In the genomic region with DNA sequence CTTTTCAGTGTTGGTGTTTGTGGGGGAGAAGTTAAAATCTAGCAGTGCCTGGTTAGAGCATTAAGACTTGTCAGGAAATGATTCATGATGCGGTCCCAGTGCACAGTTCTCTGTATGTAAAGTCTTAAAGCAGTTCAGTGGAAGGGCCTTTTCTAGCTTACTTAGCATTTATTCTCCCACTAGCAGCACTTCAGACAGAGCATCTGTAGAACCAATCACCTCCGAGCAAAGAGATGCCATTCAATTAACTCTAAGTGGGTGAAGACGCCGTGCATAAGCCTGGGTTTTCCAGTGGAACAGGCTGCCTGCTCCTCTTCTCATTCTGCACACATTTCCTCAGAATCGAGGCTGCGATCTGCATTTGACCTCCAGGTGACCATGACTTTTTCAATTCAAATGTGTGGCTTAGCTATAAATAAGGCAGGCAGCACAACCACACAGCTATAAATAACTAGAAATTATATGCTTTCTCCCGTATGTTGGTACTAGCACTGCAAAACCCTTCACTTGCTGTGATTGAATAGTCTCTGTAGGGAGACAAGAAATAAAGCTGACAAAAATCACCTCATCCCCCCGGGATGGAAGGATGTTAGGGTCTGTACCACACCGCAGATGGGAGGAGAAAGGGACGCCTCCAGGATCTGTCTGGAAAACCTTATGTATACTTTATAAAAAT, we compare ENCODE assay signal across 12 mouse cellular contexts.
DNase-seq lines count a peak whose midpoint lies in the region; ATAC-seq and TF ChIP-seq lines count a peak whose summit lies in the region.
"Had no signal": no experiment of that assay in that cellular context is flagged by ENCODE, and none has a peak within 500 bp of the region (broad histone marks: within the 10 kb centered on the region; RNA-seq: fewer than 3 reads in every experiment).

No protein-coding gene starts in this region.

- H3K27me3 ChIP-seq in midbrain, postnatal 0 days (ENCODE audit: insufficient read depth, low read length), result no peaks in the 10 kb centered on the region
- H3K27me3 ChIP-seq: Patski had no signal

- H3K4me3 ChIP-seq in layer of hippocampus, adult 2 months, result no peak overlapping the region
- no peak overlapping the region for H3K4me3 ChIP-seq in midbrain, postnatal 0 days (ENCODE audit: low read depth, low read length)
- H3K4me3 ChIP-seq: erythroblast, embryonic 14.5 days had no signal

- peaks cover 3% of the 10 kb centered on the region; the same call in 1 of the 2 replicates for H3K36me3 ChIP-seq in midbrain, postnatal 0 days (ENCODE audit: insufficient read depth, low read length)

- H3K4me2 ChIP-seq in midbrain, postnatal 0 days (ENCODE audit: low read depth, low read length, poor library complexity, severe bottlenecking), result no peak overlapping the region

- no peak for TF ChIP-seq CTCF in layer of hippocampus, adult 2 months (conservative IDR thresholded peaks at IDR 0.05)
- TF ChIP-seq CTCF in midbrain, postnatal 0 days (IDR thresholded peaks at IDR 0.05), result no peak

- 0 out of 2 replicates have a peak, but pooled peaks cover 9% of the 10 kb centered on the region for H3K4me1 ChIP-seq in midbrain, postnatal 0 days (ENCODE audit: insufficient read depth, low read length)

- peak; percentile 33 to 35 for DNase-seq in frontal cortex, adult 2 months (ENCODE audit: extremely low spot score in 1 of 2, low spot score in 1 of 2)
- DNase-seq in frontal cortex, postnatal 14 days (ENCODE audit: low spot score in 2 of 2), result no peak
- DNase-seq in layer of hippocampus, adult 2 months (ENCODE audit: low spot score in 2 of 2), result no peak
- no peak for DNase-seq in layer of hippocampus, adult 11-12 months (ENCODE audit: low spot score)
- peak; percentile 7 for DNase-seq in forelimb bud, embryonic 11.5 days (ENCODE audit: low read depth, low spot score)
- DNase-seq in midbrain, postnatal 0 days (ENCODE audit: low spot score), result peak; percentile 49
- DNase-seq in gastrocnemius, postnatal 10 days, result no peak
- DNase-seq: left cerebral cortex, postnatal 4 days; right cerebral cortex, postnatal 4 days had no signal

- peak overlapping the region; percentile 49; the same call in 1 of the 2 replicates for H3K27ac ChIP-seq in layer of hippocampus, adult 2 months
- peak overlapping the region; percentile 51 for H3K27ac ChIP-seq in midbrain, postnatal 0 days (ENCODE audit: low read depth, low read length)

- no peak overlapping the region for H3K9ac ChIP-seq in midbrain, postnatal 0 days (replicated peaks; ENCODE audit: low read length, poor library complexity, severe bottlenecking)

- 62% methylated on average over 10 of the region's 10 CpGs for WGBS in midbrain, postnatal 0 days

- H3K9me3 ChIP-seq in midbrain, postnatal 0 days (ENCODE audit: low read length), result no peaks in the 10 kb centered on the region

- ATAC-seq in midbrain, postnatal 0 days (ENCODE audit: low FRiP score), result no peak
- ATAC-seq in activated CD4-positive, CD25-positive, alpha-beta regulatory T cell, adult 4 months, result no peak
- ATAC-seq: Patski had no signal

Comparison
In these comparisons a context has a peak if more than half of its experiments do, and no peak if none do; other contexts are left out.
1. DNase-seq: peak in frontal cortex, adult 2 months (2 of 2), forelimb bud, embryonic 11.5 days (single experiment) and midbrain, postnatal 0 days (single experiment); none in frontal cortex, postnatal 14 days (0 of 2), layer of hippocampus, adult 2 months (0 of 2), layer of hippocampus, adult 11-12 months (single experiment) and gastrocnemius, postnatal 10 days (single experiment).